ENCODE assay signal across 16 mouse cellular contexts in the genomic region with DNA sequence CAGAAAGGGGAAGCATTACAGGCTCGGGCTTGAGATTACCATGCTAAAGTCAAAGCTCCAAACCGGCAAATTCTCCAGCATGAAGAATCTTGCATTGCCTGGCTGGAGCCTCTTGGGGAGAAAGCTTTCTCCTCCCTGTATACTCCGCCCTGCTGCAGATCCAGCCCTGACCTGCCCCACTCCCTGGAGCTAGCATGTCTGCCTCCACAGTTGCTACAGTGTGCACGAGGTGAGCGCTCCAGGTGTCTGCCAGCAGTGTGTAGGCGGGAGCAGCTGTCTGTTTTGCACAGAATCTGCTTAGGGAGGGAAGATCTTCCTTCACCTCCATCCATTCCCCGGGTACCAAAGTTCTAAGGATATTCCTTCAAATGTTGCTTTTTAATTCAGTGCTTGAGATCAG. TPM values are rescaled to one million over a fixed set of nuclear protein-coding genes. Genes with fewer than 3 reads are reported as not detected.
DNase-seq lines count a peak whose midpoint lies in the region; ATAC-seq lines count a peak whose summit lies in the region.
"Had no signal": no experiment of that assay in that cellular context is flagged by ENCODE, and none has a peak within 500 bp of the region (broad histone marks: within the 10 kb centered on the region; RNA-seq: fewer than 3 reads in every experiment).

No protein-coding gene starts in this region.

- H3K27me3 ChIP-seq in limb, embryonic 10.5 days (ENCODE audit: low read depth, poor library complexity, severe bottlenecking) = peaks cover 5% of the 10 kb centered on the region
- H3K27me3 ChIP-seq in stomach, embryonic 15.5 days (replicated peaks) = 0 out of 2 replicates have a peak, but pooled peaks cover 3% of the 10 kb centered on the region
- peaks cover 24% of the 10 kb centered on the region for H3K27me3 ChIP-seq in forebrain, embryonic 12.5 days

- no peak overlapping the region for H3K4me3 ChIP-seq in limb, embryonic 10.5 days
- H3K4me3 ChIP-seq in stomach, embryonic 15.5 days (replicated peaks) = no peak overlapping the region
- no peak overlapping the region for H3K4me3 ChIP-seq in forebrain, embryonic 12.5 days (replicated peaks)
- H3K4me3 ChIP-seq: liver, embryonic 12.5 days had no signal

- peak overlapping the region; percentile 63 for H3K27ac ChIP-seq in limb, embryonic 10.5 days
- peak overlapping the region; percentile 68 for H3K27ac ChIP-seq in stomach, embryonic 15.5 days
- no peak overlapping the region for H3K27ac ChIP-seq in forebrain, embryonic 12.5 days
- H3K27ac ChIP-seq: liver, embryonic 12.5 days had no signal

- WGBS in limb, embryonic 10.5 days = 47% methylated on average over 7 of the region's 7 CpGs
- WGBS in stomach, embryonic 15.5 days = 39% methylated on average over 7 of the region's 7 CpGs
- 54% methylated on average over 7 of the region's 7 CpGs for WGBS in forebrain, embryonic 12.5 days

- no peaks in the 10 kb centered on the region for H3K9me3 ChIP-seq in limb, embryonic 10.5 days (replicated peaks)
- no peaks in the 10 kb centered on the region for H3K9me3 ChIP-seq in stomach, embryonic 15.5 days
- no peaks in the 10 kb centered on the region for H3K9me3 ChIP-seq in forebrain, embryonic 12.5 days
- H3K9me3 ChIP-seq: liver, embryonic 12.5 days had no signal

- intact Hi-C loops in left cerebral cortex, postnatal 10 days (cut with DNase I) = no loop called here

- peak; percentile 70 to 74 for DNase-seq in left cerebral cortex, adult 9 months (ENCODE audit: low spot score in 2 of 2)
- no peak for DNase-seq in left cerebral cortex, postnatal 10 days (ENCODE audit: extremely low spot score in 1 of 2, low spot score in 2 of 2)
- DNase-seq in brain, adult 2 months (ENCODE audit: low read depth, low spot score) = peak; percentile 82
- no peak for DNase-seq in limb, embryonic 10.5 days (ENCODE audit: low spot score)
- DNase-seq in layer of hippocampus, adult 18-20 months (ENCODE audit: low spot score in 2 of 2) = no peak
- no peak for DNase-seq in layer of hippocampus, adult 9-10 months (ENCODE audit: low spot score)
- DNase-seq: cerebellum, adult 18-20 months; spleen, adult 18-20 months had no signal

- H3K9ac ChIP-seq in stomach, embryonic 15.5 days = no peak overlapping the region
- H3K9ac ChIP-seq in forebrain, embryonic 12.5 days = no peak overlapping the region
- H3K9ac ChIP-seq: liver, embryonic 12.5 days had no signal

- peaks cover 53% of the 10 kb centered on the region for H3K4me1 ChIP-seq in limb, embryonic 10.5 days
- H3K4me1 ChIP-seq in stomach, embryonic 15.5 days = peaks cover 16% of the 10 kb centered on the region
- peaks cover 14% of the 10 kb centered on the region for H3K4me1 ChIP-seq in forebrain, embryonic 12.5 days

- H3K4me2 ChIP-seq in stomach, embryonic 15.5 days = no peak overlapping the region
- H3K4me2 ChIP-seq in forebrain, embryonic 12.5 days = no peak overlapping the region
- H3K4me2 ChIP-seq: heart, embryonic 11.5 days; liver, embryonic 12.5 days had no signal

- H3K36me3 ChIP-seq in limb, embryonic 10.5 days = no peaks in the 10 kb centered on the region
- H3K36me3 ChIP-seq in stomach, embryonic 15.5 days = no peaks in the 10 kb centered on the region
- no peaks in the 10 kb centered on the region for H3K36me3 ChIP-seq in forebrain, embryonic 12.5 days (replicated peaks)
- H3K36me3 ChIP-seq: liver, embryonic 12.5 days had no signal

- peak; percentile 66 for ATAC-seq in stomach, embryonic 15.5 days (ENCODE audit: insufficient read depth, low FRiP score, low read depth)
- ATAC-seq in forebrain, embryonic 12.5 days (ENCODE audit: low FRiP score) = no peak
- ATAC-seq: intestine, postnatal 0 days; liver, embryonic 12.5 days had no signal

RNA-seq across cellular contexts. Expression of a gene that starts 5.3 kb away (rescaled TPM):
- 10 to 100 TPM in 1 of 2 experiments, 1 to 10 TPM in 1; 9.3 to 11.4 TPM for total RNA-seq in left cerebral cortex, postnatal 10 days (2021)
- 111 and 148 TPM in 2 replicates for polyA plus RNA-seq in limb, embryonic 10.5 days (2016; fragmentation: Nextera tagmentation; extraction: Ambion mirVana)
- polyA plus RNA-seq in stomach, embryonic 15.5 days (2015; fragmentation: Nextera tagmentation; extraction: Ambion mirVana) = 29.8 and 33.8 TPM in 2 replicates
- total RNA-seq in layer of hippocampus, adult 18-20 months (2021) = 10 to 100 TPM; 11.3 to 13.7 TPM
- 13.1 and 16.7 TPM in 2 replicates for polyA plus RNA-seq in forebrain, embryonic 12.5 days (2016; fragmentation: Nextera tagmentation; extraction: Ambion mirVana)

RNA-seq across cellular contexts. Expression of a gene that starts 7.8 kb away (rescaled TPM):
- total RNA-seq in left cerebral cortex, postnatal 10 days (2021) = not detected
- 1.1 and 1.4 TPM in 2 replicates for polyA plus RNA-seq in limb, embryonic 10.5 days (2016; fragmentation: Nextera tagmentation; extraction: Ambion mirVana)
- 0.27 and 0.30 TPM in 2 replicates for polyA plus RNA-seq in stomach, embryonic 15.5 days (2015; fragmentation: Nextera tagmentation; extraction: Ambion mirVana)
- total RNA-seq in layer of hippocampus, adult 18-20 months (2021) = not detected
- 0.09 and 0.17 TPM in 2 replicates for polyA plus RNA-seq in forebrain, embryonic 12.5 days (2016; fragmentation: Nextera tagmentation; extraction: Ambion mirVana)
- total RNA-seq: hematopoietic stem cell, adult 5-6 weeks; neutrophil, adult 5-6 weeks had no signal
- polyA plus RNA-seq: intestine, postnatal 0 days; large intestine, adult 2 months; liver, embryonic 12.5 days had no signal

RNA-seq across cellular contexts. Expression of a gene that starts 16.7 kb away (rescaled TPM):
- 10 to 100 TPM; 35.7 to 36.0 TPM for total RNA-seq in left cerebral cortex, postnatal 10 days (2021)
- 69.5 and 76.5 TPM in 2 replicates for polyA plus RNA-seq in limb, embryonic 10.5 days (2016; fragmentation: Nextera tagmentation; extraction: Ambion mirVana)
- 66.3 and 66.4 TPM in 2 replicates for polyA plus RNA-seq in stomach, embryonic 15.5 days (2015; fragmentation: Nextera tagmentation; extraction: Ambion mirVana)
- total RNA-seq in layer of hippocampus, adult 18-20 months (2021) = 10 to 100 TPM; 34.6 to 38.9 TPM
- 48.9 and 50.5 TPM in 2 replicates for polyA plus RNA-seq in forebrain, embryonic 12.5 days (2016; fragmentation: Nextera tagmentation; extraction: Ambion mirVana)

RNA-seq across cellular contexts. Expression of a gene that starts 30.8 kb away (rescaled TPM):
- 1 to 10 TPM in 1 of 2 experiments, under 1 TPM in 1; 0.71 to 1.3 TPM for total RNA-seq in left cerebral cortex, postnatal 10 days (2021)
- polyA plus RNA-seq in limb, embryonic 10.5 days (2016; fragmentation: Nextera tagmentation; extraction: Ambion mirVana) = 1.2 and 1.5 TPM in 2 replicates
- polyA plus RNA-seq in stomach, embryonic 15.5 days (2015; fragmentation: Nextera tagmentation; extraction: Ambion mirVana) = 9.6 and 12.7 TPM in 2 replicates
- 1 to 10 TPM in 1 of 2 experiments, under 1 TPM in 1; 0.76 to 1.9 TPM for total RNA-seq in layer of hippocampus, adult 18-20 months (2021)
- 0.65 and 0.88 TPM in 2 replicates for polyA plus RNA-seq in forebrain, embryonic 12.5 days (2016; fragmentation: Nextera tagmentation; extraction: Ambion mirVana)

RNA-seq across cellular contexts. Expression of a gene that starts 33.5 kb away (rescaled TPM):
- 1 to 10 TPM; 2.0 to 2.9 TPM for total RNA-seq in left cerebral cortex, postnatal 10 days (2021)
- polyA plus RNA-seq in limb, embryonic 10.5 days (2016; fragmentation: Nextera tagmentation; extraction: Ambion mirVana) = 60.6 and 63.5 TPM in 2 replicates
- 22.9 and 23.9 TPM in 2 replicates for polyA plus RNA-seq in stomach, embryonic 15.5 days (2015; fragmentation: Nextera tagmentation; extraction: Ambion mirVana)
- total RNA-seq in layer of hippocampus, adult 18-20 months (2021) = 1 to 10 TPM in 1 of 2 experiments, under 1 TPM in 1; 0.64 to 1.4 TPM
- polyA plus RNA-seq in forebrain, embryonic 12.5 days (2016; fragmentation: Nextera tagmentation; extraction: Ambion mirVana) = 36.9 and 42.3 TPM in 2 replicates

Comparison
In these comparisons a context has a peak if more than half of its experiments do, and no peak if none do; other contexts are left out.
1. DNase-seq: peak in left cerebral cortex, adult 9 months (2 of 2) and brain, adult 2 months (single experiment); none in left cerebral cortex, postnatal 10 days (0 of 2), limb, embryonic 10.5 days (single experiment), layer of hippocampus, adult 18-20 months (0 of 2) and layer of hippocampus, adult 9-10 months (single experiment).